Mouse (Mus musculus): ENCODE results near the gene Rnf168. TPM values are rescaled to one million over a fixed set of nuclear protein-coding genes. Genes with fewer than 3 reads are reported as not detected.

Gene Rnf168
- polyA plus RNA-seq, 1 experiment from 2014 or later, result 22.0 TPM

DNA sequence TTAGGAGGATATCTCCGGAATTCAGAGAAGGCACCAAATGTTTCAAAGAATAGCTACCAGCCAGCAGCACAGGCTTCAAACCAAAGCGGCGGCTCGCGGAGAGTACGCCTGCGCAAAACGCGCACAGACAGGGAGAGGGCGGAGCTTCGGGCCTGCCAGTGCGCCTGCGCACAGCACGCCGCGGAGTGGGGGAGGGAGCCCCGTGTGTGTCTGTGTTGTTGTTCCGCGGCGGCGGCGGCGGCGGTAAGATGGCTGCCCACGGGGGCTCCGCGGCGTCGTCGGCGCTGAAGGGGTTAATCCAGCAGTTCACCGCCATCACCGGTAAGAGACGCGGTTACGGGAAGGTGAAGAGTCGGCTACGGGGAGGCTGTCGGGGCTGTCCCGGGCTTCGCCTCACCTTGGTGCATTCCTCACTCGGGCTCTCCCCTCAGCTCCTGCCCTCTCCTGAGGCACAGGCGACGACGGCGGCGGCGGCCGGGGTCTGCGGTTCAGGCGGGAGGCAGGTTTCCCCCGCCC lies 54.8 kb downstream of the Rnf168 start, which contains the start of gene Ubxn7:
Ubxn7 (plus strand) TSS at position 218 of the 516 bp plus-strand sequence.
- Histone ChIP-seq H3K4me3 (ENCODE audit: low read depth, low read length) (peak within 1 kb of the TSS; percentile 61), H3K9ac (ENCODE audit: low read depth, low read length) (peak within 1 kb of the TSS; percentile 96), H3K36me3 (ENCODE audit: control insufficient read depth, insufficient read depth, low read length) (no peaks in the 10 kb centered on the region), H3K27ac (replicated peaks; ENCODE audit: low read depth, low read length) (peak within 1 kb of the TSS; percentile 95), H3K4me2 (ENCODE audit: low read depth, low read length) (peak within 1 kb of the TSS; percentile 53), H3K4me1 (ENCODE audit: control insufficient read depth, insufficient read depth, low read length) (no peaks in the 10 kb centered on the region; the same call in 1 of the 2 replicates), H3K27me3 (replicated peaks; ENCODE audit: control insufficient read depth, insufficient read depth, low read length) (no peaks in the 10 kb centered on the region), H3K9me3 (ENCODE audit: control insufficient read depth, low read length) (no peaks in the 10 kb centered on the region)
- WGBS, result 0% methylated on average over 18 of the region's 52 CpGs
- ATAC-seq (ENCODE audit: low read depth), result peak; percentile 97
- DNase-seq (ENCODE audit: low spot score), result peak; percentile 96

- WGBS, result under 1% methylated on average over 35 of the region's 54 CpGs
- H3K27ac ChIP-seq (replicated peaks; ENCODE audit: low read depth, low read length), result peak overlapping the region; percentile 95
- H3K9ac ChIP-seq (ENCODE audit: low read depth, low read length), result peak overlapping the region; percentile 96
- H3K4me3 ChIP-seq (ENCODE audit: low read depth, low read length), result peak overlapping the region; percentile 61
- no peaks in the 10 kb centered on the region for H3K27me3 ChIP-seq (replicated peaks; ENCODE audit: control insufficient read depth, insufficient read depth, low read length)
- DNase-seq (ENCODE audit: low spot score) (peak; percentile 84), ATAC-seq (ENCODE audit: low read depth) (peak; percentile 65)
- no peaks in the 10 kb centered on the region for H3K9me3 ChIP-seq (ENCODE audit: control insufficient read depth, low read length)
- no peaks in the 10 kb centered on the region for H3K36me3 ChIP-seq (ENCODE audit: control insufficient read depth, insufficient read depth, low read length)
- no peaks in the 10 kb centered on the region; the same call in 1 of the 2 replicates for H3K4me1 ChIP-seq (ENCODE audit: control insufficient read depth, insufficient read depth, low read length)
- H3K4me2 ChIP-seq (ENCODE audit: low read depth, low read length), result peak overlapping the region; percentile 53
These were observed 55.6 kb downstream of the Rnf168 start for GRCm38 (mm10) chr16:32332556-32333511.

DNA sequence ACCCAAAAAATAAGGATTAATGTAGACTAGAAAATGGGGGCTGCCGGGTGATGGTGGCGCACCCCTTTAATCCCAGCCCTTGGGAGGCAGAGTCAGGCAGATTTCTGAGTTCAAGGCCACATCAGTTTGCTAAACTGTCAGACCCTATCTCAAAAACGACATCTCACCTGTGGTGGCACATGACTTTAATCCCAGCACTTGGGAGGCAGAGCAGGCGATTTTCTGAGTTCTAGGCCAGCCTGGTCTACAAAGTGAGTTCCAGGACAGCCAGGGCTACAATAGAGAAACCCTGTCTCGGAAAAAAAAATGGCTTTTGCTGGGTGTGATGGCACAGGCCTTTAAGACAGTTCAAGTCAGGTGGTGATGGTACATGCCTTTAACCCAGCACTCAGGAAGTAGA lies 57.9 kb downstream of the Rnf168 start:
- H3K27ac ChIP-seq (replicated peaks; ENCODE audit: low read depth, low read length), result no peak overlapping the region
- H3K4me3 ChIP-seq (ENCODE audit: low read depth, low read length), result no peak overlapping the region
- no peak overlapping the region for H3K4me2 ChIP-seq (ENCODE audit: low read depth, low read length)
- no peaks in the 10 kb centered on the region; the same call in 1 of the 2 replicates for H3K4me1 ChIP-seq (ENCODE audit: control insufficient read depth, insufficient read depth, low read length)
- DNase-seq (ENCODE audit: low spot score) (no peak), ATAC-seq (ENCODE audit: low read depth) (no peak)
- H3K27me3 ChIP-seq (replicated peaks; ENCODE audit: control insufficient read depth, insufficient read depth, low read length), result no peaks in the 10 kb centered on the region
- H3K9me3 ChIP-seq (ENCODE audit: control insufficient read depth, low read length), result no peaks in the 10 kb centered on the region
- no peaks in the 10 kb centered on the region for H3K36me3 ChIP-seq (ENCODE audit: control insufficient read depth, insufficient read depth, low read length)
- 92% methylated on average over 5 of the region's 5 CpGs for WGBS
- H3K9ac ChIP-seq (ENCODE audit: low read depth, low read length), result no peak overlapping the region

GRCm38 (mm10) chr16:32336026-32336780 lies 58.9 kb downstream of the Rnf168 start:
- Histone ChIP-seq H3K9me3 (ENCODE audit: control insufficient read depth, low read length) (no peaks in the 10 kb centered on the region), H3K4me3 (ENCODE audit: low read depth, low read length) (no peak overlapping the region), H3K27ac (replicated peaks; ENCODE audit: low read depth, low read length) (no peak overlapping the region), H3K9ac (ENCODE audit: low read depth, low read length) (no peak overlapping the region), H3K4me2 (ENCODE audit: low read depth, low read length) (no peak overlapping the region), H3K4me1 (ENCODE audit: control insufficient read depth, insufficient read depth, low read length) (no peaks in the 10 kb centered on the region), H3K36me3 (ENCODE audit: control insufficient read depth, insufficient read depth, low read length) (no peaks in the 10 kb centered on the region), H3K27me3 (replicated peaks; ENCODE audit: control insufficient read depth, insufficient read depth, low read length) (no peaks in the 10 kb centered on the region)
- WGBS, result 73% methylated on average over 7 of the region's 7 CpGs
- no peak for ATAC-seq (ENCODE audit: low read depth)
- no peak for DNase-seq (ENCODE audit: low spot score)

- DNase-seq (ENCODE audit: low spot score) (no peak), ATAC-seq (ENCODE audit: low read depth) (no peak)
- Histone ChIP-seq H3K27me3 (replicated peaks; ENCODE audit: control insufficient read depth, insufficient read depth, low read length) (no peaks in the 10 kb centered on the region), H3K27ac (replicated peaks; ENCODE audit: low read depth, low read length) (no peak overlapping the region), H3K9me3 (ENCODE audit: control insufficient read depth, low read length) (no peaks in the 10 kb centered on the region), H3K9ac (ENCODE audit: low read depth, low read length) (no peak overlapping the region), H3K4me1 (ENCODE audit: control insufficient read depth, insufficient read depth, low read length) (no peaks in the 10 kb centered on the region), H3K4me3 (ENCODE audit: low read depth, low read length) (no peak overlapping the region), H3K4me2 (ENCODE audit: low read depth, low read length) (no peak overlapping the region), H3K36me3 (ENCODE audit: control insufficient read depth, insufficient read depth, low read length) (no peaks in the 10 kb centered on the region)
These were observed 59.7 kb downstream of the Rnf168 start for GRCm38 (mm10) chr16:32337001-32337400.

DNA sequence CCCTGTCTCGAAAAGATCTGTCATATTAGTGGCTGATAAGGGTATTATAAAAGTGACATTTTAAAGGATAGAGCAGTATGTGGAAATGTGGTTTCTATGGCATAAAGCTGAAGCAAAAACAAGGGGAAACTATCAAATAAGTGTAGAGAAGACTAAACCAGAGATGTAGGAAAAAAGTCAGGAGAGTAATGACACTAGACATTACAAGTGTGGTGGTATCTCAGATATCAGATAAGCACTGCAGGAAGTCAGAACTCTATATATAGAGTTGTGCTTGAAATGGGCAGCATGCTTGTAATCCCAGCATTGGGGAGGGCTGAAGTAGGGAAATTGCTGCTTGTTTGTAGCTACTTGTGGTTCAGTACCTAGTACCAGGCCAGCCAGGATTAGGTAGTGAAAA lies 63.2 kb downstream of the Rnf168 start:
- DNase-seq (ENCODE audit: low spot score) (no peak), ATAC-seq (ENCODE audit: low read depth) (no peak)
- H3K4me3 ChIP-seq (ENCODE audit: low read depth, low read length), result no peak overlapping the region

GRCm38 (mm10) chr16:32345521-32345920 lies 68.3 kb downstream of the Rnf168 start:
- DNase-seq (ENCODE audit: low spot score) (no peak), ATAC-seq (ENCODE audit: low read depth) (no peak)
- Histone ChIP-seq H3K9me3 (ENCODE audit: control insufficient read depth, low read length) (no peaks in the 10 kb centered on the region), H3K27me3 (replicated peaks; ENCODE audit: control insufficient read depth, insufficient read depth, low read length) (no peaks in the 10 kb centered on the region), H3K4me1 (ENCODE audit: control insufficient read depth, insufficient read depth, low read length) (no peaks in the 10 kb centered on the region), H3K36me3 (ENCODE audit: control insufficient read depth, insufficient read depth, low read length) (no peaks in the 10 kb centered on the region), H3K27ac (replicated peaks; ENCODE audit: low read depth, low read length) (no peak overlapping the region), H3K9ac (ENCODE audit: low read depth, low read length) (no peak overlapping the region), H3K4me2 (ENCODE audit: low read depth, low read length) (no peak overlapping the region), H3K4me3 (ENCODE audit: low read depth, low read length) (no peak overlapping the region)

More for the DNA sequence above, 63.2 kb downstream of the Rnf168 start:
- Histone ChIP-seq H3K4me1 (ENCODE audit: control insufficient read depth, insufficient read depth, low read length) (no peaks in the 10 kb centered on the region), H3K9ac (ENCODE audit: low read depth, low read length) (no peak overlapping the region), H3K27ac (replicated peaks; ENCODE audit: low read depth, low read length) (no peak overlapping the region), H3K36me3 (ENCODE audit: control insufficient read depth, insufficient read depth, low read length) (no peaks in the 10 kb centered on the region), H3K4me2 (ENCODE audit: low read depth, low read length) (no peak overlapping the region), H3K9me3 (ENCODE audit: control insufficient read depth, low read length) (no peaks in the 10 kb centered on the region), H3K27me3 (replicated peaks; ENCODE audit: control insufficient read depth, insufficient read depth, low read length) (no peaks in the 10 kb centered on the region)
- WGBS, result 88% methylated on average over 1 of the region's 1 CpGs

DNA sequence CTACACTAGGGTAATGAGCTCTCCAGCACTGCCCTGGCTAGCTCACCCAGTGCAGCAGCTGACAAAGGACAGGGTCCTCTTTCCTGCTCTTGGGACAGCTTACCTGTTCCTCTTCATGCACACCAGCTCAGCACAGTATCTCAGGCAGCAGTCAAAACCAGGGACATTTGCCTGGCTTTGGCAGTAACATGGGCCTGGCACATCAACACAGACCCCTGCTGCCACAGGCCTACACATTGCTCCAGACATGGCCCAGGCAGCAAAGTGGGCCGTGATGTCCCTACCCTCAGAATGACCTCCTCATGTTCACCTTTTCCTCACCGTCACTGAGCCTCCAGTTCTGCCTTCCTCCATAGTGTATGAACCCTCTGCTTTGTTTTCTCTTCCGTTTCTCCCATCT lies 73.5 kb downstream of the Rnf168 start:
- no peak overlapping the region for H3K9ac ChIP-seq (ENCODE audit: low read depth, low read length)
- 85% methylated on average over 3 of the region's 3 CpGs for WGBS
- H3K4me3 ChIP-seq (ENCODE audit: low read depth, low read length), result no peak overlapping the region
- no peak overlapping the region for H3K27ac ChIP-seq (replicated peaks; ENCODE audit: low read depth, low read length)
- no peak overlapping the region for H3K4me2 ChIP-seq (ENCODE audit: low read depth, low read length)
- no peaks in the 10 kb centered on the region for H3K9me3 ChIP-seq (ENCODE audit: control insufficient read depth, low read length)
- H3K4me1 ChIP-seq (ENCODE audit: control insufficient read depth, insufficient read depth, low read length), result no peaks in the 10 kb centered on the region
- H3K36me3 ChIP-seq (ENCODE audit: control insufficient read depth, insufficient read depth, low read length), result peaks cover 24% of the 10 kb centered on the region
- no peak for ATAC-seq (ENCODE audit: low read depth)
- DNase-seq (ENCODE audit: low spot score), result no peak
- H3K27me3 ChIP-seq (replicated peaks; ENCODE audit: control insufficient read depth, insufficient read depth, low read length), result no peaks in the 10 kb centered on the region
